Mouse (Mus musculus) frontal cortex, postnatal 36 days (tissue): Measurements from ENCODE around the gene Lyrm4.

Experiments used
- DNase-seq, 2 experiments: peaks; one replicate each; pipeline ENCODE4 v3.0.0; 2022; ENCODE audit warnings: low spot score in 2 of 2

Lyrm4 gene

DNA sequence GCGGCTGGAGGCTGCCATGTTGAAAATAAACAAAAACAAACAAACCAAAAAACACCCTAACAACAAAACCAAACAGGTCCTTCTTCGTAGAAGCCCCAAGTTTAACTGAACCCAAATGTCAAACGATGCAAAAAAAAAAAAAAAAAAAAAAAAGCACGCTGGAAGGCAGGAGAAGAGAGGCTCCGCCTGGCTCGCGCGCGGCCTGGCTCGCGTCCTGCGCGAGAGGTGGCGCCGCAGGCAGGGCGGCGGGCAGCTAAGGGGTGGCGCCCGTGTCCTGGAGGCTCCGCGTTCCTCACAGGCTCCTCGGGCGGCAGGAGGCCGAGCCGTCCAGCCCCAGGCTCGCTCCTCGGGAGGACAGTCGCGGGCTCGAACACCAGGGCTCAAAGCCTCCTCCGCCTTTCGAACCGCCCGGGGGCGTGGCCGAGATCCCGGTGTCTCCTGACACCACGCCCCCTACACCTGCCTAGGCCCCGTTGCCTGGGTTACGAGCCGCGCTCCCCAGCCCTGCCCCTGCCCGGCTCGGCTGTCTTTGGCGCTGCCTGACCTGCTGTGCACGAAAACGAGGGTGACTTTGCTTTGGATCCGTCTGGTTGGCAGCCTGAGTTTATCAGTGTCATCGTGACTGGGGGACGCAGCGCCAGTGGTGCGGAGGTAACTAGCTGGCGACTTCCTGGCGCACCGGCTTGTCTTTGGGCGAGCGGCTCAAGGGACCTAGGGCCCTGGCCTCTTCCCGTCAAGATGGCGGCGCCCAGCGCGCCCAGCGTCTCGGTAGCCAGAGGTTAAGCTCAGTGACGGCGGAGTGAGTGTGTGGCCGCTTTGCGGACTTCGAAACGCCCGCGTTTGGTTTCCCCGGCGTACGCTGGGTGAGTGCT is at the start of gene Lyrm4, which contains the start of gene Fars2:
TSS of gene Lyrm4 (minus strand) at position 384 of the 872 bp plus-strand sequence.
TSS of gene Fars2 (plus strand) at position 270 of the 872 bp plus-strand sequence.
- DNase-seq, result peak; percentile 97

DNA sequence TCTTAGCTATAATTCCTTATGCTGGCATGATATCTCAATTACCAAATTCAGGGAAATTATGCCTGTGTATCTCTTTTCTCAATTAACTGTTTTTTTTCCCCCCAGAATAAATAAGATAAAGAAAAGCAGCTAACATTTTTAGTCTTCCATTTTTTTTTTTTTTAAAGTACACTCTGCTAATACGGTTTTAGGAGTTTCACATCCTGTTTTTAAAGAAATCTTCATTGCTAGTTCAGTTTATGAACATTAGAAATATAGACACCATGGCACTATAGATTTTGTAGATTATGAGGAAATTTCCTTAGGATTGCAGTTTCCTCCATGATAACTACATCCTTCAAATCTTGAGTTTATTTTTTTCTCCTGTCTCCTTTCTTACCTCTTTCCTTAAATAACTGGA is 46.6 kb upstream of the Lyrm4 start:
- no peak for DNase-seq

GRCm38 (mm10) chr13:36163411-36163810 is 46.1 kb upstream of the Lyrm4 start:
- no peak for DNase-seq

DNA sequence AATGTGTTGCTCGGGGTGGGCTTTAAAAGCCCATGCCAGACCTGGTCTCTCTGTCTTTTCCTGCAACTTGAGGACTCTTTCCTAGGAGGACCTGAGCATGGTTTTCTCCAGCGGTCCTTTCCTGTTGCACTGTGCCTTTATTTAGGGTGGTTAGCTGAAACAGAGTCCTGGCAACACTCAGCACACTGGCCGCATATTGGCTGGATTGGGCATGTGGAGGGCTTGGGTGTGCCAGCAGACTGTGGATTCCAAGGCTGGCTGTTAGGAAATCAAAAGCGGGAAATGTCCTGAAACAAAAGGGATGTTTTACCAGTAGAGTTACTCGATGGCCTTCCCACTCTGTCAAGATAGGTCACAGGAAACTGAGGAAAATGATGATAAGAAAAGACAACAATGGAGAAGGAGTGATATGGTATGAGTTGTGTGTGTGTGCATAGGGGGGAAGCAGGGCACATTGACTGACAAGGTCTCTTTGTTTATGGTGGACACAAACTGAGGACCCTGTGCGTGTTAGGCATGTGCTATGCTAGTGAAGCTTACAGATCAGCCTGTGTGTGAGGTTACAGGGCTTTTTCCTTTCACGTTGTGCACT is 39.1 kb upstream of the Lyrm4 start:
- no peak for DNase-seq

DNA sequence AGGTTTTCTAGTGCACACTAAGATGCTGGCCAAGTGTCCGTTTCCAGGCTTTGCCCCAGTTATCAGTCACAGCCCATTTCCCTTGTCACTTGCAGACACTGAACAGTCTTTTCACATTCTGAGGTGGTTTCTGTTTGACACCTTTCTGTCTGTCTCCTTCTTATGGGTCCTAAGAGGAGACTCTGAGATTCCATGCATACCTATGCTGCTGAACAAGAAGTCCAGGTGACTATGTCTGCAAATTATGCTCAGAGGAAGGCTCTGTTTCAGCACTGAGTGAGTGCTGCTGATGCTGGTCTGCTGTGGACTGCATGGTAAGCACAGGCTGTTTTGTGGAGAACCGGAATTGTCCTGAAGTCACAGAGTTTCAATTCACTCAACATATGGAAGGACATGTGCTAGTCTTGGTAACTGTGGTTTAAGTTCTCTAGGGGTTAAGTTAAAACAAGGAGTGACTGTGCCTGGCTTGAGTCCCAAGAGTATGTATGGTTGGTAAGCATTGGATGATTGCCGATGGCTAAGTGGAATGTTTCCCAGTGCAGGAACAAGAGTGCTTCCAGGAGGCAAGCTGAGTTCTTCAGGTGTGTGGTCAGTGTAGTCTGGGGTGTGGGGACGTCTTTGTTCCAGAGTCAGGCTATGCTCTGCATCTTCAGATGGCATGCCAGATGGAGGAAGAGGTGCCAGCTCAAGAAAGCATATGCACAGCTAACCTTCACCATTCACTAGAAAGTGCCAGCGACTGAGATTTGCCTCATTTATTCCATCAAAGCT is 35.6 kb upstream of the Lyrm4 start:
- no peak for DNase-seq

DNA sequence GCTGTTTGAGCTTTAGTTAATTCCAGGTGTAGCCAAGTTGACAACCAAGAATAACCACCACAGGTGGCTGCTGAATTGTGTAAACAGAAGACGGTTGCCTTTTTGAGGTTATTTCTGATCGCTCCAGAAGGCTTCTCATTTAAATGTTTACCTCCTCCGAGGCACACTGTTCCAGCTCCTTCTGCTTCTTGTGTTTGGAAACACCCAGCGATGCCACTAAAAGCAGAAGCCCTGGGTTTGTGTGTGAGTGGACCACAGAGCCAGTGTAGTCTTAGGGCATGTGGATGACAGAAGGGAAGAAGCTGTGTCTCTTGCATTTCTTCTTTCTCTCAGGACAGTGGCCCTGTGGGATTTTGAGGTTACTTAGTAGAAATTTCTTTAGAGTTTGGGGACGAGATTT is 32.9 kb upstream of the Lyrm4 start:
- DNase-seq, result no peak

DNA sequence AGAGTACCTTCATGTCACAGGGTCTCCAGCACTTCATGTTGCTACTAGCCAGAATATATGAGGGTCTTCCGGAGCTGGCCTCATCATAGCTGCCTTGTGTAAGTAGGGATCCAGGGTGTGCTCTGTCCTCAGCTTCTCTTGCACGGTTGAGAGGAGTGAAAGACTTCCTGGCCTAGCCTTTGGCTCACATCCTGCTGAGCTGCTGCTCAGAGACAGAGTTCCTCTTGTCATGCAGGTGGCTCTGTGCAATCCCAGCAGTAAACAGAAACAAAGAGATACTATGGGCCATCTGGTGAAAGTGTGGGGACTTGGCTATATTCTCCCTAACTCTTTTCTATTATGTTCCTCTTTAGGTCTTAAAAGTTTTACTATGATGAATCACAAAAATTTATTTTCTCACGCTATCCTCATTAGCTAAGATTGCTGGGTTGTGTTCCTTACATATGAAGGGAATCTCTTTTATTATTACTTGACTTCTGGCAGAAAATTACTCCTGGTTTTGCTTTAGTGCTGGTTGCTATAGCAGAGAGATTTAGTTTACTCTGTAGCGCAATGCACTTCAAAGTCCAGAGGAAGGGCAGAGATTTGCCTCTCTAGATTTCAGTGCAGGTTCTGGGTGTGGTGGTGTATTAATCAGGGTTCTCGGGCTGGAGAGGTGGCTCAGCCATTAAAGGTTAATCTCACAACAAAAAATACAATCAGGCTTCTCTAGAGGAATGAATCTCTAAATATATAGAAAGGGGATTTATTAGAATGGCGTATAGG is 32.0 kb upstream of the Lyrm4 start:
- no peak for DNase-seq

GRCm38 (mm10) chr13:36145601-36146000 is 28.3 kb upstream of the Lyrm4 start:
- no peak for DNase-seq

DNA sequence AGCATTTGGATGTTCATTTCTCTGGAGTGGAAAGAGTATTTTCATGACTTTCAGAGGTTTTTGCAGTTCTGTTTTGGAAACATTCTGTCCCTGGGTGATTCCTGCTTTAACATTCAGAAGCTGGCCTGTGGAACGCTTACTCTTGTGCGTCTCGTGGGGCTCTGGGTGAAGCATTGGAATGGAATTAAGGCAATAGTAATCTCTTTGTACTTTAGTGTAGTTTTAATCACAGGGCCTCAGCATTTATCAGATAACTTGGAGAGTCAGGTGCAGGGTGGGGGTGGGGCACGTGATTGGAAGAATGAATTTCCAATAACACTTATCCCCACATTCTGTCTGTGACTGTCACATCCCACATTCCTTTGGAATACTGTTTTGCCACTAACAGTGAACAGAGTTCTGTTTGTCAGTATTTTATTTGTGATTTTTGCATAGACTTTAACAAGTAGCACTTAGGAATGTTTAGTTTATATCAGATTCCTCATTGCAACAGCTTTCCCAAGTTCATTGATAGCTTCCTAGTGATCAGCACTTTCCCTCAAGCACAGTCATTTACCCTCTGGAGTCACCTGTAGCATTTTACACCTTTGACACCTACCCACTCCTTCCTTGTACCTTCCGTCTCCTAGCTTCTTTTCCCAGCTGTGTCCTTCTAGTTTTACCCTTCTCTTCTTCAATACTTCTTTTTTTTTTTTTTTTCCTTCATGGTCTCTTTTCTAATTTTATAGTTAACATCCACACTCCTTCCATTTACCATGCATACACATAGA is 23.1 kb upstream of the Lyrm4 start:
- no peak for DNase-seq

DNA sequence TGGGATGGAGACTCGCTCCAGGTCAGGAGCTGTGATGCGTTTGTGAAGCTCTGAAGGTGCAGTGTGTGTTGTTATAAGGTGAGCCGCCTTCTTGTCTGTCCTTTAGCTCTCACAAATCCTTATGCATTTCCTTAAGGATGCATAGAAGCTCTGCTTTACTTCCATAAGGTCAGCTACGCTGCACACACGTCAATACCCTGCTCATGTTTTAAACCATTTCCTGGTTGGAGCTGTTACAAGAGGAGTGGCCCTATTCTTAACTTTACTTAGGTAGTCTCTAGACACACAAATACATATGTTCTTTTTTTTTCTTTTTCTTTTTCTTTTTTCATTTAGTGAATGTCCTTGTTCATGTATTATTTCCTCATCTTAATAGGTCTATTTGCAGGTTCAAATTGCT is 22.4 kb upstream of the Lyrm4 start:
- no peak for DNase-seq

GRCm38 (mm10) chr13:36131992-36132649 is 14.8 kb upstream of the Lyrm4 start:
- DNase-seq, result no peak

DNA sequence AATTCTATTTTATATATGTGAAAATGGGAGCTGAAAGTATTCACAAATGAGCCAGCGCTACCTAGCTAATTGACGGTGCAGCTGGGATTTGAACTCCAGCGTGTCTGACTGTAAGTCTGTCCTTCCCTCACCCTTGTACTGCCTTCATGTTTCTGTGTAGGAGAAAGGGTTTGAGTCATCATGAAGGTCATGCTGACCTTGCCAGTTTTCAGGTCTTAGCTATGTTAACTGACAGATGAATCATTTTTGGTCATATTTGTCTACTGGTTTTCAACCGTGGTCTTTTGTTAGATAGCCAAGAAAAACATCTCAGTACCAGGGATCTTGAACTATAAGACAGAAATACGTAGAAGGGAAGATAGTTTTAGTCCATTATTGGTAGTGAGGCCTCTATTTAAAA is 14.1 kb upstream of the Lyrm4 start:
- no peak for DNase-seq

GRCm38 (mm10) chr13:36129360-36130054 is 12.2 kb upstream of the Lyrm4 start:
- DNase-seq, result no peak

- DNase-seq, result no peak
Observed at GRCm38 (mm10) chr13:36120606-36121005, 3.3 kb upstream of the Lyrm4 start.

DNA sequence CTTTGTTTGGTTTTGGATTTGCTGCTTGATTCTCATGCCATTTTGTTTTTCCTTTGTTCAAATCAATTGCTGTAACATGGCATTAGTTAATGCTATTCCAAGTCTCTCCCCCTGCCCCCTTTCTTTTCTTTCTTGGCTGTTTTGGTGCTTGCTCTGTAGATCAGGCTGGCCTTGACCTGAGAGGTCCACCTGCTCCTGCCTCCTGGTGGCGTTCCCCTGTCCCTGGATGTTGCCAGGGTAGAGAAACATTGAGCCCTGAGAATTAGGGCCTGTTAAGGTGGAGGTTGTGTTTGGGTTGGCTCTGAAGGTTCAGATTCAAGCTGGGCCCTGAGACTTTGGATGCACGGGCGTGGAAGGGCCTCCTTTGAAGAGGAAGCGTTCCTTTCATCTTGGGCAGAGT is 2.4 kb upstream of the Lyrm4 start:
- DNase-seq, result no peak

GRCm38 (mm10) chr13:36116520-36117142 is 695 bp downstream of the Lyrm4 start:
- peak; percentile 28 to 42 for DNase-seq

DNA sequence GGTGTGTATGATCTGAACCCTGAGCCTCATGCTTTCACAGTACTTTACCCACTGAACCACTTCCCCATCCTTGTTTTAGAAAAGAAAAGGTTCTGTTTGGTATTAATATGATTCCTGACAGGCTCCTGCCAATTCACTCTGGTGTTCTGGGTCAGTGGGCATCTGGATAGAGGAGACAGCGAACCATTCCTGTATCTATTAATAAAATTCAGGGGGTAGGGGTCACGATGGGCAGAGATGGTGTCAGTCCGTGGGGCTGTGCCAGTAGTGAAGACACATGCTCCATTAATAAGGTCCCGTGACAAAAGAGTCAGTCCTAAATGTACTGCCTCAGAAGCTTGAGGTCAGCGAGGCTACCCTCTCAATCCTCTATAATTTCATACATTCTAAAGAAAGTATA is 4.1 kb downstream of the Lyrm4 start:
- no peak for DNase-seq

DNA sequence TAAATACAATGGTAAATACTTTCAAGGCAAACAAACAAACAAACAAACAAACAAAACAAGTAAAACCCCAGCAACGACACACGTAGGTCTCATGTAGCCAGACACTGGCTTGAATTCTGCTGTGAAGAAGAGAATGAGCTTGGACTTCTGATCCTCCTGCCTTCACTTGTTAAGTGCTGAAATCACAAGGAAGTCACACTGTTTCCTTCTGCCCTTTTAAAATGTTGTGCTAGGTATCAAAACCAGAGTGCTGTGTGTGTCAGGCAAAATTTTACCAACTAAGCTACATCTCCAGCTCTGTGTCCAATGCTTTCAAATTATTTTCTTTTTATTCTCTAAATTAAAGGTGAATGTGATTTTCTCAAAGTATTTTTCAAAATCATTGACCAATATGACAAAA is 6.0 kb downstream of the Lyrm4 start:
- no peak for DNase-seq

- no peak for DNase-seq
Observed at GRCm38 (mm10) chr13:36108528-36108927, 8.8 kb downstream of the Lyrm4 start.
